Mouse (Mus musculus) thymus, adult 2 months (tissue): ENCODE data around the gene Pitpna. TPM values are rescaled to one million over a fixed set of nuclear protein-coding genes. Genes with fewer than 3 reads are reported as not detected.

ENCODE experiments used
- DNase-seq: peaks from one replicate; pipeline ENCODE4 v3.0.0; 2021
- H3K27ac ChIP-seq: fragments of 200-500 bp; 2 replicates; pipeline ENCODE4 v1.5.1; 2012; ENCODE audit warnings: low read length, control low read depth; ENCODE audit not compliant: control insufficient read depth, insufficient read depth
- H3K27me3 ChIP-seq: fragments of 200-500 bp; 2 replicates; pipeline ENCODE4 v1.6.1; 2012; ENCODE audit warnings: mild to moderate bottlenecking, low read length, moderate library complexity, mixed read lengths; ENCODE audit not compliant: control insufficient read depth, insufficient read depth
- H3K36me3 ChIP-seq: fragments of 200-500 bp; 2 replicates; pipeline ENCODE4 v1.6.1; 2012; ENCODE audit warnings: mild to moderate bottlenecking, low read length, moderate library complexity; ENCODE audit not compliant: control insufficient read depth, insufficient read depth
- H3K4me1 ChIP-seq: fragments of 200-500 bp; replicated peaks from 2 replicates; pipeline ENCODE4 v1.6.1; 2012; ENCODE audit warnings: low read length; ENCODE audit not compliant: control insufficient read depth, insufficient read depth
- H3K4me3 ChIP-seq: fragments of 200-500 bp; 2 replicates; pipeline ENCODE4 v1.5.1; 2012; ENCODE audit warnings: mild to moderate bottlenecking, low read length, control low read depth, moderate library complexity; ENCODE audit not compliant: control insufficient read depth, insufficient read depth
- CTCF ChIP-seq: fragments of 200-500 bp; IDR thresholded peaks from 2 replicates; pipeline ENCODE4 v1.5.1; 2012; ENCODE audit warnings: mild to moderate bottlenecking, control low read depth, low read length, moderate library complexity, borderline replicate concordance; ENCODE audit not compliant: control insufficient read depth, poor library complexity, insufficient read depth; ENCODE audit errors: extremely low read depth
- POLR2A ChIP-seq: fragments of 200-500 bp; IDR thresholded peaks from 2 replicates; pipeline ENCODE4 v1.6.1; 2012; ENCODE audit warnings: mild to moderate bottlenecking, low read length, control low read depth, moderate library complexity; ENCODE audit not compliant: control insufficient read depth, poor library complexity, insufficient read depth; ENCODE audit errors: extremely low read depth
- WGBS: fragments of 180-500 bp; shearing (Covaris S2); methylation state at CpG from one replicate; pipeline ENCODE4 v1.1.7; 2018; 5-methylcytosine and 5-hydroxymethylcytosine counted together
- polyA plus RNA-seq: library from polyadenylated mRNA; depleted of rRNA; stranded (reverse); fragments of >200 nt; gene quantifications from 2 replicates; pipeline ENCODE4 v1.2.3, GENCODE M21; 2012

Pitpna gene
- polyA plus RNA-seq, 1 experiment: 99.7 TPM

DNA sequence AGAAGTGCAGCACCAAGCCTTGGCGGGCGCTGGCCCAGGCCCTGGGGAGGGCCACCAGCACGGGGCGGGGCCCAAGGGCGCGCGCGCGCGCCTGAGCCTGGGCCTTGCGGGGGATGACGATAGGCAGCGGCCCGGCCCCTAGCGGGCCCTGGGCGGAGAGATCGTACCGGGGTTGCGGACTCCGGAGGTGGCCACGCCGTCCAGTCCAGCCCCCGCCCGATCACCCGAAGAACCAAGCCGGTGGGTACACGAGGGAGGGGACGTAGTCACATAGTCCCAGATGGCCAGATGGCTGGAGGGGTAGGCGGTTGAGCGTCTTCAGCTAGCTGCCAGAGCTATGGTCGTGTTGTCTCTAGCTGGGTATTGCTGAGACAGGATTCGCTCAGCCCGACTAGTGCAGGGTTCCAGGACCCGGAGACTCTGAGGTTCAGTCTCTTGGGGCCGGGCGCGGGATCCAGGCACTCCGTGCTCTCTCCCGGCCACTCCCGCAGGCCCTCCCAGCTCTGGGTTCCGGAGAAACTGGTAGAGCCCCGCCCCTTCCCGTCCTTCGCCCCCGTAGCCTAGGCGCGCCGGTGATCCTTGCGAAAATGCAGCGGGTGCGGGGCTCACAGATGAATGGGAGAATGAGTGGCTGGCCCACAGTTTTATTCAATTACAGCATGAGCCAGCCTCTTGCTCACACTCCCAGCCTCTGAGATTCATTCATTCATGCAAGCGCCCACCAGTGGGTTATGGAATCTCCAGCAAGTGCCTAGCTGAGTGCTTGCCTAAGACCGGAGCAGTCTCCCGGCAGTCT is 63.7 kb downstream of the Pitpna start:
- H3K4me3 ChIP-seq: peak overlapping the region; percentile 74
- DNase-seq: peak; percentile 74
- peak overlapping the region; percentile 66 for H3K27ac ChIP-seq
- TF ChIP-seq CTCF: peak; percentile 23; the same call in 1 of the 2 replicates
- TF ChIP-seq POLR2A: 0 out of 2 replicates have a peak, but pooled peaks have one; percentile 11
- peaks cover 62% of the 10 kb centered on the region for H3K4me1 ChIP-seq
- under 1% methylated on average over 54 of the region's 54 CpGs for WGBS
- no peaks in the 10 kb centered on the region for H3K36me3 ChIP-seq
- no peaks in the 10 kb centered on the region for H3K27me3 ChIP-seq

DNA sequence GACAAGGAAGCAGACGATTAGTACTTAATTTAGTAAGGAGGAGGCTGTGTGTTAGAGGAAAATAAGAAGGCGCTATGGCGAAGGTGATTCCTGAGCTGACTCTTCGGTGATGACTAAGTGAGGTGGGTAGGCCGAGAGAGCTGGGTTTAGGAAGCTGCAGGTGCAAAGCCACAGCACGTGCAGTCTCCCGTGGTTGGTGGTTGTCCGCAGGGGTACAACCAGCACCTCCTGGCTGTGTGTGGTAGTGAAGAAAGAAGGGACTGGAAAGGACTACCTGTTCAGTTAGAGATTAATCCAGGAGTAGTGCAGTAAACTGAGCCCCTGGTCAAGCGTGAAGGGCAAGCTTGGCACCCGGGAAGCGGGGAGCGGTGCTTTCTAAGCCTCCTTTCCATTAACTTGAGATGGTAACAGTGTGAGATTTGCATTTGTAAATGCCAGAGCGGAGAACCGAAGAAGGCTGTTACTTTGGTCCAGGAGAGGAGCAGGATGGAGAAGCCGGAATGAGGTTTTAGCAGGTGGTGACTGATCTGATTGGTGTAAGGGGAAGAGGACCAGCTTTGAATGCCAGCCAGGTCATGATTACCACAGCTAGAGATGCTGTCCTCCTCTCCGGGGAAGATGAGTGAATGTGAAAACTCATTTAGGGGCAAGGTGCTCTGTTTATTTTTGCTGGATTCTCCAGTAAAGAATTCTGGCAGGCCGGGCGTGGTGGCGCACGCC is 64.5 kb downstream of the Pitpna start:
- peak overlapping the region; percentile 73 for H3K27ac ChIP-seq
- DNase-seq: peak; percentile 71
- TF ChIP-seq POLR2A (no peak), CTCF (peak; percentile 37; the same call in 1 of the 2 replicates)
- 27% methylated on average over 20 of the region's 20 CpGs for WGBS
- H3K4me3 ChIP-seq: peak overlapping the region; percentile 74
- H3K27me3 ChIP-seq: no peaks in the 10 kb centered on the region
- no peaks in the 10 kb centered on the region for H3K36me3 ChIP-seq
- peaks cover 68% of the 10 kb centered on the region for H3K4me1 ChIP-seq

DNA sequence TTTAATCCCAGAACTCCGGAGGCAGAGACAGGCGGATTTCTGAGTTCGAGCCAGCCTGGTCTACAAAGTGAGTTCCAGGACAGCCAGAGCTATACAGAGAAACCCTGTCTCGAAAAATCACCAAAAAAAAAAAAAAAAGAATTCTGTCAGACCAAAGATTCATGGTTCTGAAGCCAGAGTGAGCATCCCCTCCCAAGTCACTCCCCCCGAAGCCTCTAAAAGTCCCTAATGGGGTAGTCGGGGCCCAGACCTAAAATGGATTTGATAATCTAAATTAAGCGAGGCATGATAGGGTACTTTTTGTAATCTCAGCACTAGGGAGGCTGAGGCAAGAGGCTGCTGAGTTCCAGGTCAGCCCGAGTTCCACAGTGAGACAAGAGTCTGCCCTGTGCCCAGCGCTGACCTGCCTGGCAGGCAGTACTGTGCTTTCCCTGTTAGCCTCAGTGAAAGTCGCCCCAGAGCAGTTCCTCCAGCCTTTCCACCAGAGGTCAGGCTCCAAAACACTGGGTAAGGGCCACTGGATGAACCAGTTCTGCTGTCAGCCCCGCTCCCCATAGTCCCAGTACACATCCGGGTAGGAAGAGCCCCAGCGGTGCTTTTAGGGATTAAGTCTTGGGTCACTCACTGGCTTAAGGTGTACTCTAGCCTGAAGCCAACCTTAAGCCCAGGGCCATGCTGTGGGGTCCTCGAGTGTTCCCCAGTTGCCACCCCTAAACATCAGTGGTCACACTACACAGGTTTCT is 65.2 kb downstream of the Pitpna start:
- H3K4me1 ChIP-seq: peaks cover 68% of the 10 kb centered on the region

DNA sequence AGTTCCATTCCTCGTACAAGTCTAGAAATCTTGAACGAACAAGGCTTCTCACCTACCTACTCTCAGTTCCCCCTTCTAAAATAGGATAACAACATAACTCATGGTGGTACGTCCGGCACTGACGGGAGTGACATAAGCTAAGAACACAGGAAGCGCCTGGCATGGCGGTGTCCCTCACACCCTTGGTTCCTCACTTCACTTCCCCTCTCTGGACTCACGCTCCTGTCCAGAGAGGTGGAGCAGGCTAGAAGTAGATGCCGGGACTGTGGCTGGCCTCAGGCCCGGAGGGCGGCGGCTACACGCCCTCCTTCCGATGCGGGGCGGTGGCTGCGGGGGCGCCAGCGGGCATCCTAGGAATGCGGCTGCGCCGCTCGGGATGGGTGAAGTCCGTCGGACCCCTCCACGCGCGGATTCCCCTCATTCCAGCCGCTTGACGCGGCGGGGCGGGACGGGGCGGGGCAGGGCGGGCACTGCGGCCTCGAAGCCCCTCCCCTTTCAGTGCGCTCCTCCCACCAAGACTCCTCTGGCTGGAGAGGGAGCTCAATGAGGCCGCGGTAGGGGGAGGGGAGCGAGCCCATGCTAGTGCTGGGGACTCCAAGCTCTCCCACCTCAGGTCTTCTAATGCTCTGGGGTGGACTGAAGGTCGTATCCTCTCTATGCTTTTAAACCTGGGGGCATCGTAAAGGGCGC is 66.0 kb downstream of the Pitpna start:
- Histone ChIP-seq H3K27ac (peak overlapping the region; percentile 47; the same call in 1 of the 2 replicates), H3K4me3 (peak overlapping the region; percentile 57), H3K36me3 (0 out of 2 replicates have a peak, but pooled peaks cover 3% of the 10 kb centered on the region), H3K4me1 (peaks cover 68% of the 10 kb centered on the region), H3K27me3 (no peaks in the 10 kb centered on the region)
- peak; percentile 77 for DNase-seq
- 1% methylated on average over 45 of the region's 45 CpGs for WGBS
- no peak for TF ChIP-seq CTCF
- no peak for TF ChIP-seq POLR2A

More for the DNA sequence above, 65.2 kb downstream of the Pitpna start:
- H3K27me3 ChIP-seq: no peaks in the 10 kb centered on the region
- H3K27ac ChIP-seq: peak overlapping the region; percentile 8; the same call in 1 of the 2 replicates
- TF ChIP-seq POLR2A: no peak
- peak; percentile 18 for DNase-seq
- H3K4me3 ChIP-seq: peak overlapping the region; percentile 1; the same call in 1 of the 2 replicates
- H3K36me3 ChIP-seq: no peaks in the 10 kb centered on the region
- WGBS: 38% methylated on average over 14 of the region's 14 CpGs

DNA sequence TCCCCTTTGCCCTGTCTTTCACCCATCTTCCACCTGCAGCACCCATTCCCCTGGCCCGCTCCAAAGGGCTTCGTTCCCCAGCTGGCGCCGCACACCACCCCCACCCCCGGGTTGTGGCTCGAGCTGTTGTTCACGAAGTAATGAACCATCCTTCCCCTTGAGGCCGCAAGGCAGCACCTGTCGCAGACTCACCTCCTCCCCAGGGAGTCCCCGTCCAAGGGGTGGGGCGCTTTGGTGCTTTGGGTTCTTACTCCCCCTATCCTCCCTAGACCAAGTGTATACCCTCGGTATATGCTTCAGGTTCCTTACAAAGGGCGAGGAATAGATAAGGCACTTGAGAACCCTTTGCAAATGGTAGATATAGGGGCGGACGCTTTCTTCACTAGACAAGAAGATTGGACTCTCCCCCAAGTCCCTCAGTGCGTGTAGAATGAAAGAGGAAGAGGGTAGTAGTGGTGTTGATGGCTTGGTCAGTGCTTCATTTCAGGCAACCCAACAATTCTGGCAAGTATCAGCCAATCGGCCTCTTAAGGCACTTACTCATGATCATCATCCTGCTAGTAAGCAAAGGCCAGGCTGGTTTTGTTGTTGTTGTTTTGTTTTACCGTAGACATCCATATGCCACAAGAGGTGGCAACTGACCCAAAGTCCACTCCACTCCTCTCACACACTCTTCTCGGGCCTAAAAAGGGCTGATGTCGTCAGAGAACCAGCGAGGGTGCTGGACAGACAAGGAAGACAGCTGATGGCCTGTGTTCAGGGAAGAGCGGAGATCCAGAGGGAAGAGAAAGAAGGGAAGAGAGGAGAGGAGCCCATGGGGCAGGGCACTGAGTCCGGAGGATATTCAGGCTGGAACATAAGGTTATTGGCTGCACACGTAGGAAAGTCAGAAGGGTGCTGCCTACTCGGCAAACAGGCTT is 66.8 kb downstream of the Pitpna start:
- no peaks in the 10 kb centered on the region for H3K27me3 ChIP-seq
- peak; percentile 65 for DNase-seq
- 0 out of 2 replicates have a peak, but pooled peaks cover 3% of the 10 kb centered on the region for H3K36me3 ChIP-seq
- H3K27ac ChIP-seq: peak overlapping the region; percentile 48; the same call in 1 of the 2 replicates
- no peak for TF ChIP-seq POLR2A
- no peak for TF ChIP-seq CTCF
- H3K4me3 ChIP-seq: peak overlapping the region; percentile 57
- 40% methylated on average over 25 of the region's 25 CpGs for WGBS
- peaks cover 63% of the 10 kb centered on the region for H3K4me1 ChIP-seq
